Mouse (Mus musculus) layer of hippocampus, adult 9-10 months (tissue): ENCODE measurements around the gene Nucb1.
"Not testable (repeated sequence)": the region's sequence is repeated elsewhere in the genome, so short reads cannot be mapped to it uniquely, and the experiment has no call there.

Source experiments
- DNase-seq: peaks from one replicate; pipeline ENCODE4 v3.0.0; 2022; ENCODE audit warnings: low spot score

Gene Nucb1

DNA sequence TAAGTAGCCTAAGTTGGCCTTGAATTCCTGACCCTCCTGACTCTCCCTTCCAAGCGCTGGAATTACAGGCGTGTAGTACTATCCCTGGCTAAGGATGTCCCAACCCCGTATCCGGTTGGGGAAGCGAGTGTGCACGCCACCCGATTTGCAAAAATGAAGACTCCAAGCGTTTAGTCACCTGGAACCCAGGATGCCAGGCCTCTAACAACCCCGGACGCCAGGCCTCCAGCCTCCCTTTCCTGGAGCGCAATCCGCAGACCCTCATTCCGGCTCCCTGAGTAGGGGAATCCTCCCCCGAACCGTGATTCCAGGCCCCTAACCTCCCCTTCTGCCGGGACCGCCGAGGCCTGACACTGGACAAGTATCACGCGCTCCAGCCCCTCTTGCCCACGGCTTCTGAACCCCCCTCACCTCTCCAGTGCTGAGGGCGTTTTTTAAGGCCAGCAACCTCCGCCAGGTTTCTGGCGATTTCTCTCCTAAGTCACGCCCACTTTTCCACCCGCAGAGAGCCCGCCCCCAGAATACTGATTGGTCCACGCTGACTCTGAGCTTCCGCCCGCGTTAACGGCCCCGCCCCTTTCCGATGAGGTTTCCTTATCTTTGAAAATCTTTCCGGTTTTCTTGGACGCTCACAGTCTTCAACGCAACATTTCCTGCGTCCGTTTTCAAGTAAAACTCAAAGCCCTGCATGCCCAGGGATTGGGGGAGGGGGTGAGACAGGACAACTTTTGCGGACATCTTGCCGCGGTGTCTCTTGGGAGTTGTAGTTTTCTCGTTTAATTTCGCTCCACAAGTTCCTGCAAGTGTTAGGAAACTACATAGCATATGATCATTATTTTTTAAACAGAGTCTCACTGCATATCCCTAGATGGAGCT lies at the start of gene Nucb1:
Nucb1 (minus strand) TSS at position 495 of the 876 bp plus-strand sequence.
- peak; percentile 78 for DNase-seq

DNA sequence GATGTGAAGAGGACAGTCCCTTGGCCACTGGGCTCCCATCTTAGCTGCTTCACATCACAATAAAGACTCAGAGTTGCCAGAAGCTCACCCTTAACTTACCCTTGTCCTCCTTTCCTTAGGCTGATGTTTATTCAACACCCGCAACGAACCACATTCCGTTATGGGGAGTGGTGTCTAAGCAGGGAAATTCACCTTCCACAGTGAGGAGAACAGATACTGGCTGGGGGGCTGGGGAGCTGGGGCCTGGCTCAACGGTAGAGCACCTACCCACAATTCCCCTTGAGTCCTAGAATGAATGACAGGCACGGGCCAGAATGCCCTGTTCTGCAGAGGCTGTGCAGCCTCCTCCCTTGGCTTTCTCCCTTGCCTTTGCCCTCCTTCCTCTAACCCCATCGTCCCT lies 48.7 kb upstream of the Nucb1 start:
- DNase-seq: no peak

DNA sequence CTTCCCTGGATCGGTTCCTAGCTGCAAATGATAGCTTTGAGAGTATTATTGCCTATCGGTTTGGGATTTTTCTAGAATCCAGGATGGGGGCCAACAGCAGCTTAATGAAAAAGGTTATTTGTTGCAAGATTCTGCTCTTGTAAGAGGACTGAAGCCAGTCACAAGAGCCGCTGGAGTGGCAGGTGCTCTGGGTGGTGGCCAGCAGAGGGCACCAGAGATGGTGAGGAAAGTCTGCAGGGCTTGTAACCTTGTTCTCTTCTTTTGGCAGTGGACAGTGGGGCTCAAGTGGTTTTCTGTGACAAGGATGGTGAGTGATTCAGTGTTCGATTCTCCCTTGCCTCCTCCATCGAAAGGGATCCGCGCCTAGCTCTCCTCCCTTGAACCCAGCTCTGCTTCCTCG lies 45.6 kb upstream of the Nucb1 start:
- no peak for DNase-seq

DNA sequence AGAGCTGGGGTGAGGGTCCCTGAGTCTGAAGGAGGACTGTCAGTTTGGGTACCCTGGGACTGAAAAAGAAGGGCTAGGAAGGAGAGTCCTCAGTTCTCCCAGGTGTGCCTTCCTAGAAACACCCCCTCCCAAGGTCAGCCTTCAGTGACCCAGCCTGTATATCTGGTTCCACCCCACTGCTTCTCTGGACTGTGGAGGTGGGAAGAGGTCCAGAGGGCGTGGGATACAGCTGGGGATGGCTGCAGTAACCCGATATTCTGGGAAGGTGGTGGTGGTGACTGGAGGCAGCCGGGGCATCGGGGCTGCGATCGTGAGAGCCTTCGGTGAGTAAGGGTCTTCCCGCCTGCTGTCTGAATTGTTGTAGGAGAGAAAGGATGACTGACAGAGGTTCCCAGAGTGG lies 44.5 kb upstream of the Nucb1 start, which contains the start of gene Hsd17b14:
Hsd17b14 (plus strand) TSS at position 150 of the 400 bp plus-strand sequence.
- no peak for DNase-seq

DNA sequence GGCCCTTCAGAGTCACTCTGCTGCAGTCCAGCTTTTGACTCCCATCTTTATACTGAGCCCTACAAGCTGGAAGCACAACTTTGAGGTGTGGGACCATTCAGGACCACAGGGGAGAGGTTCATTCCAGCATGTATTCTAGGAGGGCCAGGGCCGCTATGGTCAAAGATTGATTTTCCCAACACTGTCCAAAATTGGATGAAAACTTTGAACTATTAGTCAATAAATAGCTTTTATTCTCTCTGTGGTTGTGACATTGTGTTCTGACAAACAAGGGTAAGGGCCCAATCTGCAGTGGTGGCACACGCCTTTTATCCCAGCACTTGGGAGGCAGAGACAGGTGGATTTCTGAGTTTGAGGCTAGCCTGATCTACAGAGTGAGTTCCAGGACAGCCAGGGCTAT lies 43.8 kb upstream of the Nucb1 start:
- DNase-seq: no peak

DNA sequence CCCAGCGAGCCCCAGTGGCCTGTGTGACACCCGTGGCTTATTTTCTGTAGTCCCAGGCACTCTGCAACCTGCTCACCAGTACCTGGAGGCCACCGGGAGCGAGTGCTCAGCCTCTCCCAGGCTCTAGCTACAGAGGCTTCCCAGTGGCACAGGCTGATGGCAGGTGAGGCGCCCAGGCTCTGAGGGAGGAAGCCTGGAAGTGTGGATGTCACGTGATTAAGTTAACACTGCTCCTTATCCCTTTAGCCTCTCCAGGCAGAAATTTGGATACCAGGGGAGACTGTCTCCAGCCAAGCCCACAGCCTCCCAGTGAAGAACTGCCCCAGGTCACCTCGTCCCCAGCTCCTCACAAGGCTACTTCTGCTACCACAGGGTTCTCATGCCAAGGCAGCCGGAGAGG lies 43.3 kb upstream of the Nucb1 start:
- no peak for DNase-seq

DNA sequence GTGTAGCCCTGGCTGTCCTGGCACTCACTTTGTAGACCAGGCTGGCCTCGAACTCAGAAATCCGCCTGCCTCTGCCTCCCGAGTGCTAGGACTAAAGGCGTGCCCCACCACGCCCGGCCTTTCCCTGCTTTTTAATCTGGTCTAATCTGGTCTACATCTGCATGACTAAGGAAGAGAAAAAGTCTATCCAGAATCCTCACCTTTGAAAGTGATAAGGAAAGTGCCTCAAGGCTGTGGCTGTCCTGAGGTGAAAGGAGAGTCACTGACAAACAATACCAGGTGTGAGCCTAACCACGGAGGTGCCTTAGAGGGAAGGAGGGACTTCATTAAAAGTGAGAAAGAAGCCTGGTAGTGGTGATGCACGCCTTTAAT lies 41.3 kb upstream of the Nucb1 start:
- DNase-seq: no peak

DNA sequence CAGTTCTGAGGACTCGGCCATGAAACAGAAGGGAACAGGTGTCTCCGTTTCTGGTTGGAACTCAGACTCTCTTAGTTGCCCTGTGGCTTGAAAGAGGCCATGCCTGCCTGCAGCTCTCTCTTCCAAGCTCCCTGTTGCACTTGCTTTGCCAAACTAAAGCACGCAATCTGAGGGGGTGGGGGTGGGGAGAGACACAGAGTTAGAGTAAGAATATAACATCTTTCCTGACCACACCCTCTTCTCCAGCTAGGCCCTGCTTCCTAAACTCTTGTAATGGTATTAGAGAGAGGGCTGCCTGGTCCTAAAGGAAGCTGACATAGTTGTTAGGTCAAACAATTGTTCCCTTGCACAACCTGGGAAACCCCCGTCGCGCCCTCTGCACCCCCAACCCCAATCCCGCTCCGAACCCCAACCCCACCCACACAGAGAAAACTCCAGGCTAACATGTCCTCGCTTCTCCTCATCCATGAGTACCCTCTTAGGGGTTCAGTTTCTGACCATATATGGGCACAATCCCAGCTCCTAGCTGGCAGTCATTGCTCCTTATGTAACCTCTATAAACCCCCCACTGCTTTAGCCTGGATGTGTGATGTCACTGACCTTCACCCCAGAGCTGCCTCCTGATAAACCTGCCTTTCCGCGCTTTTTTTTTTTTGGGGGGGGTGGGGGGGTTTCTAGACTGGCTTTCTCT lies 40.8 kb upstream of the Nucb1 start:
- DNase-seq: no peak

DNA sequence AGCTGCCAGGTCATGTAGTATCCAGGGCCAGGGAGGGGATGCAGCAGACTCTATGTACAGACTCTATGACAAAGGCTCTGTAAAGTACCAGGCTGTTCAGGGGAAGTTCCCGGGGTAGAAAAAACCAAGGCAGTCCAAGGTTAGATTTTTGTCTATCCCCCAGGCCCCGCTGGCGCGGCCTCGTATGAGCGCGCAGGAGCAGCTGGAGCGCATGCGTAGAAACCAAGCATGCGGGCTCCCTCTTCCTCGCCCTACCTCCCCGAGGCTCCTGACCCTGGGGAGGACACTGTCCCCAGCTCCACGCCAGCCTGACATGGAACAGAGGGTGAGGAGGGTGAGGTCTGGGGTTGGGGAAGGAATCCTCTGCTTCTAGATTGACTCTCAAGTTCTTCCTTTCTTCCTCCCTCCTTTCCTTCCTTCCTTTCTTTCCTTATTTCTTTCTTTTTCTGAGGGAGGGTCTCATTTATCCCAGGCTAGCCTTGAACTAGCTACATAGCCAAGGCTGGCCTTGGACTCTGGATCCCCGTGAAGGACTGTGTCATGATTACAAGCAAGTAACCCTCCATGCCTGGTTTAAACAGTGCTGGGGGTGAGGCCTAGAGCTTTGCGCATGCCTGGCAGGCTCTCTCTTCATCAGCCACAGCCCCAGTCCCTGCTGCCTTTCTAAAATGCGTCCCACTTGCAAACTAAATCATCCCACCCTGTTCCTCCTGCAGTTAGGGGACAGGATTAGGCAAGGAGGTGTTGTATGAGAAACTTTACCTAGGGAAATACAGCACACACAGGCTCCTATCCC lies 39.6 kb upstream of the Nucb1 start:
- DNase-seq: no peak

DNA sequence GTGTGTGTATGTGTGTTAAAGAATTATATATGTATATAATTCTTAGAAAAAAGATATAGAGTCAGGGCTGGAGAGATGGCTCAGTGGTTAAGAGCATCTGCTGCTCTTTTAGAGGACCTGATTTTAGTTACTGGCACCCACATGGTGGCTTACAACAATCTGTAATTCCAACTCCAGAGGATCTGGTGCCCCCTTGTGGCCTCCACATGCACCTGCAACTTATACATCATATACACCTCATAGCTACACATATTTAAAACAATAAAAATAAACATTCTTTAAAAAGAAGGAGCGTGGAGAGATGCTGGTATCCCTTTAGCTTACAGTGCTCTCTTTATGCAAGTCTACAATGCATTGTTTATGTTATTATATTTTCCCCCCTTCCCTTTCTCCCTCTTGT lies 34.3 kb upstream of the Nucb1 start:
- DNase-seq: no peak

DNA sequence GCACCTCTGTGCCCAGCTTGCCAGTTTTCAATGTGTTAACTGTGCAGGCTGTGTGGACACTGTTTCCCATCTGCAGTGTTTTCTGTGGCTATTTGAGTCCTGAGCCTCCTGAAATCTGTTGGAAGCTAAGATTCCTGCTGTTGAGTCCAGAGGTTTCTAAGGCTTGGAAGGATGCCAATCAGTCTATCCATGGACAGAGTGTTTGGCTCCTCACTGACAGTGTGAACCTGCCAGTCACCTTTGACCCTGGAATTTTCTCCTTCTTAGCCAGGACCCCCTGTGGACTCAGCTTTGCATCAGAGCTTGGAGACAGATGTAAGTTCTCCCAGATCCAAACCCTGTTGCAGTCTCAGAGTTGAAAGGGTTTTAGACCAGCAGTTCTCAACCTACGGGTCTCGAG lies 30.0 kb upstream of the Nucb1 start:
- no peak for DNase-seq

DNA sequence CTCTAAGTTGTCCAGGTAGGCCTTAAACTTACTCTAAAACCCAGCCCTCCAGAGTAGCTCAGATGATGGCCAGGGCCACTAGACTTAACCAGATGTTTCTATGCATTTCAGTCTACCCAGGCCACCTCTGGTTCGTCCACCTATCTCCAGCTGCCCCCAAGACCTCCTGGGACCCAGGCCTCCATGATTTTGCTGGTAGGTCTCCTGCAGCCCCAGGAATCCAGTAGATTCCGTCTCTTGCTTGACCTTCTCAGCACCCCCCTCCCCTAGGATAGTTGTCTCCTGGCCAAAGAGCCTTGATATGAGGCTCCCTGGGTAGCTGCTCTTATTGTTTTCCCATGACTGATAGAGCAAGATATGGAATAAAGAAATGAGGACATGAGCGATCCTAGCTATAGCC lies 28.9 kb upstream of the Nucb1 start:
- no peak for DNase-seq

DNA sequence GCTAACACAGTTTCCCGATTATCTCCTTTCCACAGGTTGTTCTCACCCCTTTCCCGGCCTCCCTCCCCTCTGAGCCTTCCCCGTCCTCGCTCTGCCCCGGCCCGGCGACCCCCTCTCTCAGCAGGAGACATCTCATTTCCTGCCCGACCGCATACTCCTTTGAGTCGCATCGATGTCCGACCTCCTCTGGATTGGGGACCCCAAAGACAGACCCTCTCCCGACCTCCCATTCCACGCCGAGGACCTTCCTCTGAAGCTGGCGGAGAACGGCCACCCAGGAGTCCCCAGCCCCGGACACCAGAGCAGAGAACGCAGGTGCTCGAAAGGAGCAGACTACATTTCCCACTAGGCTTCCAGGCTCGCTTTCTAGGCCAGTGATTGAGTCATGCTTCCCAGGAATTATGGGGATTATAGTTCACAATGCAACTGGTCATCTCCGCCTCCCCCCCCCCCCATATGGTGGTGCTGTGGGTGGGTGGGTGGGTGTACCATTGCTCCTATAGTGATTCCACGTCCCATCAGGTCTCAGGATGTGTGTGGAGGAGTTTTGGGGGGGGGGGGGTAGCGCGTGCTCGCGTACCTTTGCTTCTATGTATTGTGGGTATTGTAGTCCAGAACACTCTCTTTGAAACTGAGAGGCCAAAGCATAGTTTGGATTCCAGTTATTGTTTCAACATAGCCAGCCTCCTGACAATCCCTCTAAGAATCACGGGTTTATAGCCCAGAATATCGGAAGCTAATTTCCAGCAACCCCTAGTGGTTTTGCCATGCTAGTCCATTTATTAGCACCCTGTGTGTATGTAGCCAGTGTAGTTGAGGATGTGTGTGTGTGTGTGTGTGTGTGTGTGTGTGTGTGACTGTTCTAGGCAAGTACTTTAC lies 28.2 kb upstream of the Nucb1 start:
- DNase-seq: no peak

DNA sequence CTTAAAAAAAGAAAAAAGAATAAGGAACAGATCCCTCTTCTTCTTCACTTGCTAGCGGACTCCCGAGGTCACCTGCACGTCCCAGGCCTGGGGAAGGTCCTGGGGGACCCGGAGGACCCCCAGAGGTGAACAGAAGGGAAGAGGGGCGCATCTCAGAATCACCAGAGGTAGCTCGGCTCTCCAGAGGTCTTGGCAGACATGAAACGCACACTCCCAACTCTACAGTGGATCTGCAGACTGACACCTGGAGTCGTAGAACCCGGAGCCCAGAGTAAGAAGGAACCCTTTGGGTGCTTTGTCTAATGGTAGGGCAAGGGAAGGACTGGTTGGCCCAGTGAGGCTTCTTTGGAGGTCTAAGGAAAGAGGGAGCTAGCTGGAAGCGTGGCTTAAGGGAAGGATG lies 27.4 kb upstream of the Nucb1 start:
- no peak for DNase-seq

DNA sequence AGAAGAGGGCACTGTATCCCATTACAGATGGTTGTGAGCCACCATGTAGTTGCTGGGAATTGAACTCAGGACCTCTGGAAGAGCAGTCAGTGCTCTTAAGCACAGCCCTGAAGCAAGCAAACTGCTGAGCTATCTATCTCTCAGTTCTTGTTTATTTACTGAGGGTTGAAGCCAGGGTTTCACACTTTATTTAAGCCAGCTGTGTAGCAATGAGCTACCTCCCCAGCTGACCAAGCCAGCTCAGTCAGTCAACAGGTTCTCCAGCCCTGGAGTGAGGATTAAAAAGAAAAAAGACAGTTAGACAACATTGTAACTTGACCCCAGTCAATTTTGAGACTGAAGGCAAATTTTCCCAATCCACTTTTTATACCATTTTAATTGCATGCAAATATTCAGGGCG lies 25.5 kb upstream of the Nucb1 start:
- DNase-seq: no peak

DNA sequence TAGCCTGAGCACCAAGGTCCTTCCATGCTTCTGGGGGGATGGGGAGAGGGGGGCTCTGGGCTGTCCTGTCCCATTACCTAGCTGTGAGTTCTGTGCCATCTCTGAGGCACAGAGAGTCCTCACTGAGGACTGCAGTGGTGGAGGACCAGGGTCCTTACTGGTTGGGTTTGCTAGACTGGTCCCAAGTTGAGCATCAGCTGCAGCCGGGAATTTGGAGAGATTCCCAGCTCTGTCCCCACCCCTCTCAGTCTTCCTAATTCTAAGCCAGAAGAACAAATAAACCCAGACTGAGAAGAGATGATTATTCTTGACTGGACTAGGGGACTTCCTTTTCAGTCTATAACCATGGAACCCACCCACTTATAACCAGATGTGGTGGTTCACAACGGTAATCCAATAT lies 20.4 kb upstream of the Nucb1 start:
- DNase-seq: no peak

DNA sequence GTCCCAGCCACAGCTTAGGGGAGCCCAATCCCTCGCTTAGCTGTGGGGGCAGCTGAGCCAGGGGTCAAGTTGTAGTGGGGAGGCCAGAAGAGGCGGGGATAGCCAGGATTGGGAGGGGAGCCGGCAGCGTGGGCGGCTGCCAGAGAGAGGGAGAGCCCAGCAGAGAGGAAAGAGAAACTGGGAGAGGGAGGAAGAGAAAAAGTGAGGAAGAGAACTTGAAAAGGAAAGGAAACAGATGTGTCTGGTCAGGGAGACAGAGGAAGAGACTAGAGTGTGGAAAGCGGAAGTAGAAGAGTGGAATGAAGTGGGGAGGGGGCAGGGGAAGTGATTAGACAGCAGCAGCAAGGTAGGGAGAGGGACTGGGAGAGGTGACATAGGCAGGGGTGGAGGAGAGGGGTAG lies 19.3 kb upstream of the Nucb1 start:
- no peak for DNase-seq

DNA sequence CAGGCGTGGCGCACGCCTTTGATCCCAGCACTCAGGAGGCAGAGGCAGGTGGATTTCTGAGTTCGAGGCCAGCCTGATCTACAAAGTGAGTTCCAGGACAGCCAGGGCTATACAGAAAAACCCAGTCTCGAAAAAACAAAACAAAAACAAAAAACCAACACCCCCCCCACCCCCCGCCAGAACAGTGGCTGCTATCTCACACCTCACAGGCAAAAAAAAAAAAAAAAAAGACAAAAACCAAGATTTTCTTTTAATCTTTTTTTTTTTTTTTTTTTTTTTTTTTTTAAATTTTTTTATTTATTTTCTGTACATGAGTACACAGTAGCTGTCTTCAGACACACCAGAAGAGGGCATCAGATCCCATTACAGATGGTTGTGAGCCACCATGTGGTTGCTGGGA lies 17.0 kb upstream of the Nucb1 start:
- not testable (repeated sequence) for DNase-seq

DNA sequence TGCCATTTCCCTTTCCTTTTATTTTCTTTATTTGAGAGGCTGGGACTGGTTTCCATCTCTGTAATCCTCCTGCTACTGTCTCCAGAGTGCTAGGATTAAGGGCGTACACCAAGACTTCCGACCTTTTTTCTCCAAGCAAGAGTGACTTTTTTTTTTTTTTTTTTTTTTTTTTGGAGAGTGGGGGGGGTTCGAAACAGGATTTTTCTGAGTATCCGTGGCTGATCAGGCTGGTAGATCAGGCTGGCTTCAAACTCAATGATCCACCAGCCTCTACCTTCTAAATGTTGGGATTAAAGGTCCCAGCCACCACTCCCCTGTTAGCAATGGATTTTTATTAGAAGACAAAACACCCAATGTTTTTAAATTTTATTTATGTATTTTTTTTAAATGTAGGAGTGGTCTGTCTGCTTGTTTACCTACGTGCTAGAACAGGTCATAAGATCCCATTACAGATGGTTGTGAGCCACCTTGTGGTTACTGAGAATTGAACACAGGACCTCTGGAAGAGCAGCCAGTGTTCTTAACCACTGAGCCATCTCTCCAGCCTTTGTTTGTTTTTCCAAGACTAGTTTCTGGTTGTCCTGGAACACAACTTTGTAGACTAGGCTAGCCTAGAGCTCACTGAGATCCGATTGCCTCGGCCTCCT lies 16.4 kb upstream of the Nucb1 start:
- no peak for DNase-seq

DNA sequence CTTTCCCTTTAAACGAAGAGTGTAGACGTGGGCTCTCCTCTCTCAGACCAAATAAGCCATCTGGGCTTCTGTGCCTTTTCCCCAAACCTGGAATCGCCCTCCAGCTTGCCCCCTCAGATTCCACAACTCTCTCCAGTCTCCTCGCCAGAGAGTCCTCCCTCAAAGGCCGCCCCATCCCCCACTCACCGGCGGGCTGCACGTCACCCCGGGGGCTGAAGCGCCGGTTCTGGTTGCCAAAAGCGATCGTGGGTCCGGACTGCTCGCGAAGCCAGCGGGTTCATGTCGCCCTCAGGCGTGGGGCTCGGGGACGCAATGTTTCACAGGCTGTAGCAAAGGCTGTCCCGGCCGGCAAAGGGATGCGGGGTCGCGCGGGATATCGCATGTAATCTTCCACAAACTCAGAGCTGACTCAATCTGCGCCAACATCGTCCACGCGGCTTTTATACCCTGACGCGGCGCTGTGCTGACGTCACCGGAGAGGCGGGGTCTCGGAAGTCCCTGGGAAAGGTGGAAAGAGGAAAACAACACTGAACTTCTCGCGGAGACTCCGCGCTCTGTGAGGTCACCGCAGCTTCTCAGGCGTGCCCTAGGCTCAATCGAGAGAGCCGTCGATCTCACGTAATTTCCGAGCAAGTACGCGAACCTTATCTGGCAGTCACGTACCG lies 15.7 kb upstream of the Nucb1 start, which contains the start of the genes Ppp1r15a and Plekha4:
Ppp1r15a (minus strand) TSS at position 460 of the 665 bp plus-strand sequence.
Plekha4 (plus strand) TSS at position 522 of the 665 bp plus-strand sequence.
- DNase-seq: peak; percentile 87
